Mouse (Mus musculus): ENCODE data around the gene Lats2. TPM values are rescaled to one million over a fixed set of nuclear protein-coding genes. Genes with fewer than 3 reads are reported as not detected.

The Lats2 gene
- total and polyA plus RNA-seq, 2 experiments from 2014 or later: 17.2 to 43.7 TPM

DNA sequence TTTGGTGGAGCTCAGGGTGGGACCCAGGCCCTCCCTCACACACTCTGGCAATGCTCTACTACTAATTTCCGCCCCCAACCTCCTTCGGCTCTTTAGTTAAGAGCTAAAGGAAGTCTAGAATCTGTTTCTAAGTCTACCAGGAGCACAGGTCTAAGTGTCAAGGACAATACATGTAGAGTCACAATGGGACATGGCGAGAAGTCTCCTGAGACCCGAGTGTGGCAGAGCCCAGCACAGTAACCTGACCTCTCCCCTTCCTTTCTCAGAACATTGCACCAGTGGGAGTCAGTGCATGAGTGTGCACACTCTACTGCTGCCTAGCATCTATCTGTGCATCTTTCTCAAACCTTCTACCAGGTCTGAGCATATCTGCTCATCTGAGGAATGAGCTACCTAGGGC lies 52.4 kb downstream of the Lats2 start:
- H3K4me3 ChIP-seq (ENCODE audit: low read depth, low read length): no peak overlapping the region
- H3K27me3 ChIP-seq (ENCODE audit: control insufficient read depth, insufficient read depth, low read length): no peaks in the 10 kb centered on the region
- H3K4me1 ChIP-seq (ENCODE audit: control insufficient read depth, insufficient read depth): peaks cover 36% of the 10 kb centered on the region
- no peak overlapping the region for H3K9ac ChIP-seq (replicated peaks; ENCODE audit: low read depth, low read length)
- no peak overlapping the region for H3K4me2 ChIP-seq (ENCODE audit: low read depth, low read length)
- DNase-seq (ENCODE audit: low spot score): no peak
- no peaks in the 10 kb centered on the region for H3K9me3 ChIP-seq (replicated peaks; ENCODE audit: control insufficient read depth, low read length)
- 73% methylated on average over 4 of the region's 4 CpGs for WGBS
- no peak for ATAC-seq (ENCODE audit: insufficient read depth, low read depth)
- peak overlapping the region; percentile 86; the same call in 1 of the 2 replicates for H3K27ac ChIP-seq (ENCODE audit: low read depth)
- TF ChIP-seq EP300 (IDR thresholded peaks at IDR 0.05; ENCODE audit: low read depth): no peak
- peaks cover 34% of the 10 kb centered on the region for H3K36me3 ChIP-seq (replicated peaks; ENCODE audit: control insufficient read depth, insufficient read depth, low read length)

DNA sequence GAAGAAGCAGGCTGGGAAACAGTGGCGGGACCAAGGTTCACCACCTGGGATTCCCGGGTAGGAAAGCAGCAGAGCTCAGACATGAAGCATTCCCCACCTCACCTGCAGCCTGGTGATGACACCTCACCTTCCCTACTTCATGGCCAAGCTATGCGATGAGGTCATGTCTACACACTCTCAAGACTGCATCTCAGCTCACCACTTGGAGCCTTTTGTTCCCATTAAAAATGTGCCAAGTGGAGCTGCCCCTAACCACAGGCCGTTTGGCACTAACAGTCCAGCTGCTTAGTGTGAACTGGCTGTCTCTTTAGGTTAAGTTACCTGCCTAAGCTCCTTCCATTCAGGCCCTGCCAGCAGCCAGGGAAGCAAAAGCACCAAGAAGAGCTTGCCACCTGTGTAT lies 53.1 kb downstream of the Lats2 start:
- no peak overlapping the region for H3K27ac ChIP-seq (ENCODE audit: low read depth)
- no peak overlapping the region for H3K4me2 ChIP-seq (ENCODE audit: low read depth, low read length)
- DNase-seq (ENCODE audit: low spot score) (no peak), ATAC-seq (ENCODE audit: insufficient read depth, low read depth) (no peak)
- TF ChIP-seq CTCF (IDR thresholded peaks at IDR 0.05; ENCODE audit: low read depth) (no peak), EP300 (IDR thresholded peaks at IDR 0.05; ENCODE audit: low read depth) (no peak)
- H3K27me3 ChIP-seq (ENCODE audit: control insufficient read depth, insufficient read depth, low read length): no peaks in the 10 kb centered on the region
- no peak overlapping the region for H3K9ac ChIP-seq (replicated peaks; ENCODE audit: low read depth, low read length)
- peaks cover 36% of the 10 kb centered on the region for H3K4me1 ChIP-seq (ENCODE audit: control insufficient read depth, insufficient read depth)
- H3K9me3 ChIP-seq (replicated peaks; ENCODE audit: control insufficient read depth, low read length): no peaks in the 10 kb centered on the region
- H3K4me3 ChIP-seq (ENCODE audit: low read depth, low read length): no peak overlapping the region
- WGBS: 76% methylated on average over 4 of the region's 4 CpGs
- peaks cover 41% of the 10 kb centered on the region for H3K36me3 ChIP-seq (replicated peaks; ENCODE audit: control insufficient read depth, insufficient read depth, low read length)

DNA sequence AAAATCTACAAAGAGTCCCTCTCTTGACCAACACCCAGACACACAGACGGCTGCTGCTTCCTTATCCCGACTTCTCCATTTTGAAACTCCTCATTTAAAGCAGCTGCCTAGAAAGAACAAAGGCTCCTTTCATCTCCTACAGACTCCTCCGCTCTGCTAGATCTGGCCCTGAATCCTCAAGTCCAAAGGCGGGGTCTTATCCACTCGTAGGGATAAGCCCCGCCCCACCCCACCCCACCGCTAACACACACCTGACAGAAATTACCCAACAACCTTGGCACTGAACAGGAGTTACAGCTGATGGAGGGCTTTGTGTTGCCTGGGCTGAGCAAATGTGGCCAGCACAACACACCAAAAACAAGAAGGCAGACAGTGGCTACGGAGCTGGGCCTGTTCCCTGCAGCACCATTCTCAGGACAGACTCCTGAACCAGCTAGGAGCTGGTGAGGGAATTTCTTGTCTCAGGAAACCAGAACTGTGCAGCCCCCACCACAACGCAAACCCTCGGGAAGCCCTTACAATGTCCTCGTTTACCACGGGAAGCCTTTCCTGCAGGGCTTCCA lies 56.2 kb downstream of the Lats2 start:
- Histone ChIP-seq H3K27ac (ENCODE audit: low read depth) (peak overlapping the region; percentile 25; the same call in 1 of the 2 replicates), H3K36me3 (replicated peaks; ENCODE audit: control insufficient read depth, insufficient read depth, low read length) (peaks cover 65% of the 10 kb centered on the region), H3K27me3 (ENCODE audit: control insufficient read depth, insufficient read depth, low read length) (no peaks in the 10 kb centered on the region), H3K9me3 (replicated peaks; ENCODE audit: control insufficient read depth, low read length) (no peaks in the 10 kb centered on the region), H3K4me3 (ENCODE audit: low read depth, low read length) (no peak overlapping the region), H3K9ac (replicated peaks; ENCODE audit: low read depth, low read length) (no peak overlapping the region), H3K4me2 (ENCODE audit: low read depth, low read length) (no peak overlapping the region), H3K4me1 (ENCODE audit: control insufficient read depth, insufficient read depth) (peaks cover 8% of the 10 kb centered on the region; the same call in 1 of the 2 replicates)
- no peak; the same call in 1 of the 2 replicates for ATAC-seq (ENCODE audit: insufficient read depth, low read depth)
- DNase-seq (ENCODE audit: low spot score): no peak
- TF ChIP-seq CTCF (IDR thresholded peaks at IDR 0.05; ENCODE audit: low read depth): no peak
- no peak for TF ChIP-seq EP300 (IDR thresholded peaks at IDR 0.05; ENCODE audit: low read depth)
- 74% methylated on average over 12 of the region's 12 CpGs for WGBS

DNA sequence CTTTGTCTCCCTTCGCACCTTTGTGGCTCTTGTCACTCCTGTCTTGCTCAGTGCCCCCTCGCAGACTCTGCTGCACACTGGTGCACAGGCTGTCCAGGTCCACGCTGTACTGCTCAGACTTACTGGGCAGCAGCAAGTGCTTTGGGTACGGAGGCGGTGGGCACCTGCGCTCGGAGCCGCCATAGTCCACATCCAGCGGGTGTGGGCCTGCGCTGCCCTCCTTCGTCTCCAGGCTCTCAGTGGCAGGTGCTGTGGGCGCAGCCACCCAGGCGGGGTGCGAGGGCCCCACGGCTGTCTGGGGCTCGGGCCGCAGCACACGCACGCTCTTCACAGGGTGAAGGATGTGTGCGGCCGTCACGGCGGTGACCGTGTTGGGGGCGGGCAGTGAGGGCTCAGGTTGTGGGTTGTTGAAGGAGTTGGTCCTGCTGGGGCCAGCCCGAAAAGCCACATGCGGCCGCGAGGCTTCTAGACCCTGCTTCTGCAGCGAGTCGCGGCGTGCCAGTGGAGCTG lies 58.7 kb downstream of the Lats2 start:
- no peak overlapping the region for H3K4me2 ChIP-seq (ENCODE audit: low read depth, low read length)
- no peaks in the 10 kb centered on the region for H3K27me3 ChIP-seq (ENCODE audit: control insufficient read depth, insufficient read depth, low read length)
- no peak overlapping the region for H3K9ac ChIP-seq (replicated peaks; ENCODE audit: low read depth, low read length)
- TF ChIP-seq CTCF (IDR thresholded peaks at IDR 0.05; ENCODE audit: low read depth) (no peak), EP300 (IDR thresholded peaks at IDR 0.05; ENCODE audit: low read depth) (no peak)
- ATAC-seq (ENCODE audit: insufficient read depth, low read depth) (no peak), DNase-seq (ENCODE audit: low spot score) (no peak)
- peaks cover 75% of the 10 kb centered on the region for H3K36me3 ChIP-seq (replicated peaks; ENCODE audit: control insufficient read depth, insufficient read depth, low read length)
- no peaks in the 10 kb centered on the region for H3K9me3 ChIP-seq (replicated peaks; ENCODE audit: control insufficient read depth, low read length)
- no peak overlapping the region for H3K4me3 ChIP-seq (ENCODE audit: low read depth, low read length)
- no peaks in the 10 kb centered on the region for H3K4me1 ChIP-seq (ENCODE audit: control insufficient read depth, insufficient read depth)
- no peak overlapping the region for H3K27ac ChIP-seq (ENCODE audit: low read depth)
- WGBS: 94% methylated on average over 30 of the region's 33 CpGs

DNA sequence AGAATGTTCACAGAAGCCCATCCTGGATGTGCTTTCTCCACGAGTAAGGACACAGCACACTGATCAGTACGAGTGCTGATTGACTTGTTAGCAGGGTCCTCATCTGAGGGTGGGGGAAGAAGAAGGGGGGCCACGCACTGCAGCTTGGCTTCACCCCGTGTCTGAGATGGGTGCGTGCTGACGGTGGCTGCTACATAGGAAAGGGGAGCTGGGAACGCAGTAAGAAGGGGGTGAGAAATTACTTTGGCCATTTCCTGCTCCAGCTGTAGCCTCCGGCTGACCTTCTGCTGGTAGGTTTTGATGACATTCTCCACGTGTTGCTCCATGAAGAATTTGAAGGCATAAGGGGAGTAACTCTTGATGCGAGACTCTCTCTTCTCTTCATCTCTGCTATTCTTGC lies 59.2 kb downstream of the Lats2 start:
- Histone ChIP-seq H3K4me1 (ENCODE audit: control insufficient read depth, insufficient read depth) (no peaks in the 10 kb centered on the region), H3K27ac (ENCODE audit: low read depth) (no peak overlapping the region), H3K27me3 (ENCODE audit: control insufficient read depth, insufficient read depth, low read length) (no peaks in the 10 kb centered on the region), H3K9ac (replicated peaks; ENCODE audit: low read depth, low read length) (no peak overlapping the region), H3K36me3 (replicated peaks; ENCODE audit: control insufficient read depth, insufficient read depth, low read length) (peaks cover 80% of the 10 kb centered on the region), H3K4me3 (ENCODE audit: low read depth, low read length) (no peak overlapping the region), H3K4me2 (ENCODE audit: low read depth, low read length) (no peak overlapping the region), H3K9me3 (replicated peaks; ENCODE audit: control insufficient read depth, low read length) (no peaks in the 10 kb centered on the region)
- TF ChIP-seq EP300 (IDR thresholded peaks at IDR 0.05; ENCODE audit: low read depth): no peak
- no peak for TF ChIP-seq CTCF (IDR thresholded peaks at IDR 0.05; ENCODE audit: low read depth)
- ATAC-seq (ENCODE audit: insufficient read depth, low read depth) (no peak), DNase-seq (ENCODE audit: low spot score) (no peak)
- WGBS: 77% methylated on average over 10 of the region's 10 CpGs

DNA sequence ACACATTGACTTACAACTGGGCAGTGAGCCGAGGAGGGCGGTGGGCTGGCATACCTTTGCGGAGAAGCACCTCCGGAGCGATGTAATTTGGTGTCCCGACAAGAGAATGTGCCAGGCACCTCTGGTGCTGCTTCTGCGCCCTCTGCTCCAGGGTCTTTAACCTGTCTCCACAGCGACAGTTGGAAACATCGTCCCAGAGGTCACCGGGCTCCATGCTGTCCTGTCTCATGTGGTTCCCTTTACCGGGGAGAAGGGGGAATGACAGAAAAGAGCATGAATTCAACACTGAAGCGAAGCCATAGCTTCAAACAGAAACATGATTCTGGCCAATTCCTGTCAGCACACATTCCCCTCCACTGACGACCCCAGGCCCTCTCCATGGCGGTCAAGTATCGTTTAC lies 62.1 kb downstream of the Lats2 start:
- 95% methylated on average over 15 of the region's 15 CpGs for WGBS
- Histone ChIP-seq H3K9ac (replicated peaks; ENCODE audit: low read depth, low read length) (no peak overlapping the region), H3K4me2 (ENCODE audit: low read depth, low read length) (no peak overlapping the region), H3K9me3 (replicated peaks; ENCODE audit: control insufficient read depth, low read length) (no peaks in the 10 kb centered on the region), H3K4me1 (ENCODE audit: control insufficient read depth, insufficient read depth) (no peaks in the 10 kb centered on the region), H3K4me3 (ENCODE audit: low read depth, low read length) (no peak overlapping the region), H3K27ac (ENCODE audit: low read depth) (no peak overlapping the region), H3K27me3 (ENCODE audit: control insufficient read depth, insufficient read depth, low read length) (no peaks in the 10 kb centered on the region), H3K36me3 (replicated peaks; ENCODE audit: control insufficient read depth, insufficient read depth, low read length) (peaks cover 85% of the 10 kb centered on the region)
- ATAC-seq (ENCODE audit: insufficient read depth, low read depth) (no peak), DNase-seq (ENCODE audit: low spot score) (no peak)
- TF ChIP-seq CTCF (IDR thresholded peaks at IDR 0.05; ENCODE audit: low read depth) (no peak), EP300 (IDR thresholded peaks at IDR 0.05; ENCODE audit: low read depth) (no peak)
